Mouse (Mus musculus) lung, postnatal 25 days (tissue): Measurements from ENCODE around the gene Sult5a1.
"Not testable (repeated sequence)": the region's sequence is repeated elsewhere in the genome, so short reads cannot be mapped to it uniquely, and the experiment has no call there.

Experiments used
- DNase-seq: peaks from one replicate; pipeline ENCODE4 v3.0.0; 2022; ENCODE audit warnings: low spot score

The Sult5a1 gene

GRCm38 (mm10) chr8:123135406-123135805, 22.7 kb downstream of the Sult5a1 start:
- no peak for DNase-seq

GRCm38 (mm10) chr8:123134149-123134713, 23.9 kb downstream of the Sult5a1 start:
- no peak for DNase-seq

GRCm38 (mm10) chr8:123132953-123133352, 25.2 kb downstream of the Sult5a1 start:
- no peak for DNase-seq

- DNase-seq = no peak
Observed at GRCm38 (mm10) chr8:123131041-123131440, 27.1 kb downstream of the Sult5a1 start.

GRCm38 (mm10) chr8:123126193-123126816, 31.8 kb downstream of the Sult5a1 start:
- DNase-seq = peak; percentile 62

GRCm38 (mm10) chr8:123122670-123123069, 35.4 kb downstream of the Sult5a1 start:
- DNase-seq = no peak

- DNase-seq = no peak
Observed at GRCm38 (mm10) chr8:123122059-123122458, 36.1 kb downstream of the Sult5a1 start.

- no peak for DNase-seq
Observed at GRCm38 (mm10) chr8:123117744-123118143, 40.4 kb downstream of the Sult5a1 start.

GRCm38 (mm10) chr8:123117127-123117731, 40.9 kb downstream of the Sult5a1 start, which contains the start of gene Cpne7:
Cpne7 (plus strand) TSS chr8:123117374.
- DNase-seq = no peak

- DNase-seq = no peak
Observed at GRCm38 (mm10) chr8:123114644-123115043, 43.5 kb downstream of the Sult5a1 start.

- no peak for DNase-seq
Observed at GRCm38 (mm10) chr8:123113908-123114469, 44.1 kb downstream of the Sult5a1 start.

- DNase-seq = no peak
Observed at GRCm38 (mm10) chr8:123112892-123113291, 45.2 kb downstream of the Sult5a1 start.

GRCm38 (mm10) chr8:123110649-123111048, 47.5 kb downstream of the Sult5a1 start:
- DNase-seq = peak; percentile 56

- no peak for DNase-seq
Observed at GRCm38 (mm10) chr8:123108953-123109352, 49.2 kb downstream of the Sult5a1 start.

- DNase-seq = no peak
Observed at GRCm38 (mm10) chr8:123108010-123108409, 50.1 kb downstream of the Sult5a1 start.

- DNase-seq = no peak
Observed at GRCm38 (mm10) chr8:123106531-123106930, 51.6 kb downstream of the Sult5a1 start.

- peak; percentile 29 for DNase-seq
Observed at GRCm38 (mm10) chr8:123105553-123106326, 52.4 kb downstream of the Sult5a1 start.

GRCm38 (mm10) chr8:123104046-123104767, 53.9 kb downstream of the Sult5a1 start:
- DNase-seq = no peak

- no peak for DNase-seq
Observed at GRCm38 (mm10) chr8:123103285-123103684, 54.8 kb downstream of the Sult5a1 start.

GRCm38 (mm10) chr8:123102855-123103254, 55.3 kb downstream of the Sult5a1 start:
- DNase-seq = not testable (repeated sequence)
